In genomic region chr12:110188641-110189328, GRCm38 (mm10) we compare ENCODE assay signal across 8 mouse cellular contexts.
DNase-seq lines count a peak whose midpoint lies in the region; ATAC-seq lines count a peak whose summit lies in the region.

No protein-coding gene starts in this region.

- peaks cover 51% of the 10 kb centered on the region for H3K4me1 ChIP-seq in embryonic facial prominence, embryonic 10.5 days
- peaks cover 15% of the 10 kb centered on the region for H3K4me1 ChIP-seq in intestine, embryonic 15.5 days (replicated peaks)

- intact Hi-C loops in gastrocnemius, postnatal 36 days (cut with DNase I): no loop called here

- no peak for ATAC-seq in cerebellum, adult (ENCODE audit: insufficient number of reproducible peaks, low FRiP score, low TSS enrichment)
- no peak for ATAC-seq in intestine, embryonic 15.5 days

- H3K27me3 ChIP-seq in embryonic facial prominence, embryonic 10.5 days (replicated peaks; ENCODE audit: low read depth, poor library complexity, severe bottlenecking): peaks cover 98% of the 10 kb centered on the region
- peaks cover 44% of the 10 kb centered on the region for H3K27me3 ChIP-seq in intestine, embryonic 15.5 days (replicated peaks)

- no peak overlapping the region for H3K9ac ChIP-seq in intestine, embryonic 15.5 days

- H3K27ac ChIP-seq in embryonic facial prominence, embryonic 10.5 days (replicated peaks): peak overlapping the region; percentile 84
- no peak overlapping the region for H3K27ac ChIP-seq in intestine, embryonic 15.5 days

- peak; percentile 13 to 14 for DNase-seq in cerebellum, postnatal 10 days
- peak; percentile 59 for DNase-seq in embryonic facial prominence, embryonic 10.5 days (ENCODE audit: low spot score)
- peak; percentile 71 for DNase-seq in neural tube, embryonic 10.5 days (ENCODE audit: extremely low spot score, low spot score)
- DNase-seq in gastrocnemius, postnatal 36 days: no peak
- DNase-seq in layer of hippocampus, adult 9-11 months: no peak
- no peak for DNase-seq in adrenal gland, postnatal 10 days

- WGBS in embryonic facial prominence, embryonic 10.5 days: under 1% methylated on average over 39 of the region's 39 CpGs
- WGBS in intestine, embryonic 15.5 days: 13% methylated on average over 39 of the region's 39 CpGs

- peak overlapping the region; percentile 55 for H3K4me3 ChIP-seq in embryonic facial prominence, embryonic 10.5 days
- H3K4me3 ChIP-seq in intestine, embryonic 15.5 days (replicated peaks): peak overlapping the region; percentile 16

- no peaks in the 10 kb centered on the region for H3K9me3 ChIP-seq in embryonic facial prominence, embryonic 10.5 days
- no peaks in the 10 kb centered on the region for H3K9me3 ChIP-seq in intestine, embryonic 15.5 days

- H3K36me3 ChIP-seq in embryonic facial prominence, embryonic 10.5 days (replicated peaks): no peaks in the 10 kb centered on the region
- H3K36me3 ChIP-seq in intestine, embryonic 15.5 days: no peaks in the 10 kb centered on the region

- peak overlapping the region; percentile 47 for H3K4me2 ChIP-seq in intestine, embryonic 15.5 days (replicated peaks)

Comparison
In these comparisons a context has a peak if more than half of its experiments do, and no peak if none do; other contexts are left out.
1. DNase-seq: peak in cerebellum, postnatal 10 days (2 of 2), embryonic facial prominence, embryonic 10.5 days (single experiment) and neural tube, embryonic 10.5 days (single experiment); none in gastrocnemius, postnatal 36 days (0 of 2), layer of hippocampus, adult 9-11 months (single experiment) and adrenal gland, postnatal 10 days (single experiment).